Mouse (Mus musculus) kidney, postnatal 0 days (tissue): ENCODE measurements at regions not wholly inside any gene's neighbourhood (a gene's known extent, or its start where the extent isn't known, plus 50 kb on each side); places are given as distances from the start of the nearest gene placed in this dataset.
A peak's percentile ranks its signal among the peaks of the same experiment; 100 is the strongest.

Experiments
- ATAC-seq: fragments of 200-750 bp; cut with Nextera tagmentation; replicated peaks from 2 replicates; pipeline ENCODE4 v1.8.0; 2017; ENCODE audit warnings: low read depth, moderate number of reproducible peaks, moderate TSS enrichment, moderate library complexity; ENCODE audit not compliant: low FRiP score
- DNase-seq: peaks from one replicate; pipeline ENCODE4 v3.0.0-alpha.2; 2016; ENCODE audit warnings: low spot score
- H3K27ac ChIP-seq: fragments of 300-500 bp; sonication (generic); 2 replicates; pipeline ENCODE4 v1.5.1; 2014; ENCODE audit warnings: mild to moderate bottlenecking
- H3K27me3 ChIP-seq: fragments of 300-500 bp; sonication (generic); 2 replicates; pipeline ENCODE4 v1.6.1; 2014; ENCODE audit warnings: low read length, mixed read lengths; ENCODE audit not compliant: insufficient read depth
- H3K36me3 ChIP-seq: fragments of 300-500 bp; sonication (generic); 2 replicates; pipeline ENCODE4 v1.6.1; 2014; ENCODE audit warnings: low read length, mixed read lengths; ENCODE audit not compliant: insufficient read depth
- H3K4me1 ChIP-seq: fragments of 300-500 bp; sonication (generic); replicated peaks from 2 replicates; pipeline ENCODE4 v1.6.1; 2014; ENCODE audit warnings: antibody characterized with exemption, low read length, mixed read lengths; ENCODE audit not compliant: insufficient read depth
- H3K4me2 ChIP-seq: fragments of 300-500 bp; sonication (generic); 2 replicates; pipeline ENCODE4 v1.6.1; 2014; ENCODE audit warnings: mild to moderate bottlenecking, low read length, moderate library complexity, mixed read lengths
- H3K4me3 ChIP-seq: fragments of 300-500 bp; sonication (generic); replicated peaks from 2 replicates; pipeline ENCODE4 v1.5.1; 2014; ENCODE audit warnings: low read depth, low read length
- H3K9ac ChIP-seq: fragments of 300-500 bp; sonication (generic); 2 replicates; pipeline ENCODE4 v1.6.1; 2014; ENCODE audit warnings: low read depth, low read length
- H3K9me3 ChIP-seq: fragments of 300-500 bp; sonication (generic); replicated peaks from 2 replicates; pipeline ENCODE4 v1.6.1; 2016; ENCODE audit warnings: low read length, inconsistent platforms, mixed read lengths
- CTCF ChIP-seq: IDR thresholded peaks from 2 replicates; pipeline ENCODE4 v1.5.1; 2016; ENCODE audit warnings: antibody characterized with exemption, low read depth, mild to moderate bottlenecking, moderate library complexity
- WGBS: fragments of 180-500 bp; shearing (Covaris S2); extraction: QIAGEN DNeasy Blood & Tissue Kit; methylation state at CpG from one replicate; pipeline ENCODE4 v1.1.7; 2014; 5-methylcytosine and 5-hydroxymethylcytosine counted together

DNA sequence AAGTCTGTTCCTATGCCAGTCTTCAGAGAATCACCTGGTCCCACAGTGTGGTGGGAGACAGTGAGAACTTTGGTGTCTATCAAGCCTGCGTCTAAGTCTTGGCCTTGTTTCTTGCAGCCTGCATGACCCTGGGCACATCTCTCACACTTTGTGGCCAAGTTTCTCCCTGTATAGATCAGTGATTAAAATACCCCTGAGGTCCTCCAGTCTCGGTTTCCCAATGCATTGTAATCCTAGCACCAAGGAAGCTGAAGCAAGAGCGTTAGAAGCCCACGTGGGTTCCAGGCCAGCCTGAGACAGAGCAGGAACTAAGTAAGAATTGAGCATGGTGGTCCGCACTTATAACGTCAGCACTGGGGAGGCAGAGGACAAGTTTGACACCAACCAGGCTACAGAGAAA lies 59.6 kb upstream of the Hk2 start:
- no peak overlapping the region for H3K9ac ChIP-seq
- H3K9me3 ChIP-seq, result no peaks in the 10 kb centered on the region
- no peak overlapping the region for H3K27ac ChIP-seq
- ATAC-seq, result no peak
- no peak for TF ChIP-seq CTCF
- H3K36me3 ChIP-seq, result no peaks in the 10 kb centered on the region
- 95% methylated on average over 6 of the region's 6 CpGs for WGBS
- no peak for DNase-seq
- H3K4me3 ChIP-seq, result no peak overlapping the region
- no peaks in the 10 kb centered on the region for H3K4me1 ChIP-seq
- no peaks in the 10 kb centered on the region for H3K27me3 ChIP-seq
- no peak overlapping the region for H3K4me2 ChIP-seq

- Histone ChIP-seq H3K4me3 (no peak overlapping the region), H3K27me3 (no peaks in the 10 kb centered on the region), H3K27ac (no peak overlapping the region), H3K4me1 (no peaks in the 10 kb centered on the region), H3K9me3 (no peaks in the 10 kb centered on the region), H3K9ac (no peak overlapping the region), H3K36me3 (no peaks in the 10 kb centered on the region), H3K4me2 (no peak overlapping the region)
- ATAC-seq (no peak), DNase-seq (no peak)
- TF ChIP-seq CTCF, result no peak
- 16% methylated on average over 1 of the region's 1 CpGs for WGBS
These were observed 57.0 kb upstream of the Hk2 start for GRCm38 (mm10) chr6:82831211-82831610.

GRCm38 (mm10) chr6:82824684-82825083 lies 50.4 kb upstream of the Hk2 start:
- no peak overlapping the region for H3K4me2 ChIP-seq
- no peak overlapping the region for H3K4me3 ChIP-seq
- WGBS, result 84% methylated on average over 3 of the region's 3 CpGs
- no peaks in the 10 kb centered on the region for H3K27me3 ChIP-seq
- TF ChIP-seq CTCF, result no peak
- H3K9ac ChIP-seq, result no peak overlapping the region
- H3K36me3 ChIP-seq, result no peaks in the 10 kb centered on the region
- ATAC-seq, result no peak
- no peaks in the 10 kb centered on the region for H3K9me3 ChIP-seq
- no peak overlapping the region for H3K27ac ChIP-seq
- DNase-seq, result no peak
- H3K4me1 ChIP-seq, result 0 out of 2 replicates have a peak, but pooled peaks cover 5% of the 10 kb centered on the region

DNA sequence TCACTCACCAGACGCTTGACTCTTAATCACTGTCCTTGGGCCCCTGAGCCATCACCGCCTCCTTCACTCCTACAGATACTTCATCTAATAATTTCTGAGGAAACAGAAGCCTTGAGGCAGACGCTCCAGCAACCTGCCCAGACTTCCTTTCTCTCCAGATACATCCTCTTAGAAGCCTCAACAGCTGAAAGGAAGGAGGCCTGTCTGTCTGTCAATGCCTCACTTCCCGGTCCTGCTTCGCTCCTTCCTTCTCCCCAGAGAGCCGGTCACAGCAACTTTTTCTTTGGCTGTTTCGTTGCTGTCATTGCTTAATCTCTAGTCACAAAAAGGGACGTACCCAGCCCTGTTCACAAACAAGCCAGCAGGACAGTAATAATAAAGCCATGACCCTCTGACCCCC lies 50.0 kb upstream of the Hk2 start:
- Histone ChIP-seq H3K36me3 (no peaks in the 10 kb centered on the region), H3K9me3 (no peaks in the 10 kb centered on the region), H3K4me2 (no peak overlapping the region), H3K27me3 (no peaks in the 10 kb centered on the region), H3K4me1 (0 out of 2 replicates have a peak, but pooled peaks cover 5% of the 10 kb centered on the region), H3K4me3 (no peak overlapping the region), H3K9ac (no peak overlapping the region), H3K27ac (no peak overlapping the region)
- TF ChIP-seq CTCF, result no peak
- 56% methylated on average over 8 of the region's 8 CpGs for WGBS
- DNase-seq (peak; percentile 16), ATAC-seq (no peak)
